Mouse (Mus musculus): Measurements from ENCODE around the gene Fpgs.

GRCm38 (mm10) chr2:32752181-32752580 is 48.2 kb upstream of the Fpgs start:
- peak; percentile 12; the same call in 1 of the 2 replicates for TF ChIP-seq CTCF (IDR thresholded peaks at IDR 0.05; ENCODE audit: borderline replicate concordance, insufficient read depth, low read length)
- TF ChIP-seq POLR2A (IDR thresholded peaks at IDR 0.05; ENCODE audit: low read depth, low read length) = no peak

Data from embryonic fibroblast, embryonic 13.5 days (primary cell).